Mouse (Mus musculus) lung, adult 2 months (tissue): ENCODE measurements around the gene Hist1h2bh. TPM values are rescaled to one million over a fixed set of nuclear protein-coding genes. Genes with fewer than 3 reads are reported as not detected.
"Not testable (repeated sequence)": the region's sequence is repeated elsewhere in the genome, so short reads cannot be mapped to it uniquely, and the experiment has no call there.

Source experiments
- DNase-seq: peaks from one replicate; pipeline ENCODE4 v3.0.0; 2022
- H3K4me1 ChIP-seq: fragments of 200-500 bp; 2 replicates; pipeline ENCODE4 v1.6.1; 2011; ENCODE audit warnings: low read length; ENCODE audit not compliant: control insufficient read depth, insufficient read depth
- H3K4me3 ChIP-seq: fragments of 200-500 bp; replicated peaks from 2 replicates; pipeline ENCODE3; 2011; ENCODE audit warnings: low read depth, mild to moderate bottlenecking, control low read depth, low read length; ENCODE audit errors: extremely low read depth
- CTCF ChIP-seq: fragments of 200-500 bp; IDR thresholded peaks from 2 replicates; pipeline ENCODE4 v1.5.1; 2011; ENCODE audit warnings: mild to moderate bottlenecking, low read length, control low read depth; ENCODE audit not compliant: insufficient read depth
- POLR2A ChIP-seq: fragments of 200-500 bp; IDR thresholded peaks from 2 replicates; pipeline ENCODE4 v1.6.1; 2011; ENCODE audit warnings: low read depth, mild to moderate bottlenecking, control low read depth, low read length, borderline replicate concordance; ENCODE audit errors: extremely low read depth
- WGBS: fragments of 180-500 bp; shearing (Covaris S2); methylation state at CpG from one replicate; pipeline ENCODE4 v1.1.7; 2018; 5-methylcytosine and 5-hydroxymethylcytosine counted together
- polyA plus RNA-seq: library from polyadenylated mRNA; depleted of rRNA; stranded (reverse); fragments of >200 nt; gene quantifications from 2 replicates; pipeline ENCODE4 v1.2.3, GENCODE M21; 2012

The Hist1h2bh gene
- polyA plus RNA-seq, 1 experiment: 0.66 TPM

DNA sequence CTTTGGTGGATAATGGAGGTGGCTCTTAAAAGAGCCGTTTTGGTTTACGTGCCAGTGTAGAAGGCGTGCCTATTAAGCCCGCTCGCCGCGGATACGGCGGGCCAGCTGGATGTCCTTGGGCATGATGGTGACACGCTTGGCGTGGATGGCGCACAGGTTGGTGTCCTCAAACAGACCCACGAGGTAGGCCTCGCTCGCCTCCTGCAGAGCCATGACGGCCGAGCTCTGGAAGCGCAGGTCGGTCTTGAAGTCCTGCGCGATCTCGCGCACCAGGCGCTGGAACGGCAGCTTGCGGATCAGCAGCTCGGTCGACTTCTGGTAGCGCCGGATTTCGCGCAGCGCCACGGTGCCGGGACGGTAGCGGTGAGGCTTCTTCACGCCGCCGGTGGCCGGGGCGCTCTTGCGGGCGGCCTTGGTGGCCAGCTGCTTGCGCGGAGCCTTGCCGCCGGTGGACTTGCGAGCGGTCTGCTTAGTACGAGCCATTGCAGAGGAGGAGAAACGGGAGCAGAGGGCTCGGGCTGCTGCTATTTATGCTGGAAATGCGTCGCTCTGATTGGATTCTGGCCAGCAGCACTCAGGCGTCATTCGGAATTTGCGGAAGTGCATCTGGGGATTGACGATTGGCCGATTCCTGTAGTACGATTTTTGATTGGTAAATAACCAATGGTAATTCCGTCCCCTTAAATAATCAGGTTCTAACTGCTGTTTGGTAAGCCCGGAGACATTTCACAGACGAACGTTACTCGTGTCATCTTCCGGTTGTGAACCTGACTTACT lies 18.9 kb upstream of the Hist1h2bh start, which contains the start of gene Hist1h3e:
Hist1h3e (minus strand) TSS at position 487 of the 777 bp plus-strand sequence.
- WGBS: under 1% methylated on average over 56 of the region's 67 CpGs
- TF ChIP-seq POLR2A: peak; percentile 95
- DNase-seq: peak; percentile 90
- H3K4me3 ChIP-seq: peak within 1 kb of the TSS; percentile 65
- not testable (repeated sequence) for H3K4me1 ChIP-seq

DNA sequence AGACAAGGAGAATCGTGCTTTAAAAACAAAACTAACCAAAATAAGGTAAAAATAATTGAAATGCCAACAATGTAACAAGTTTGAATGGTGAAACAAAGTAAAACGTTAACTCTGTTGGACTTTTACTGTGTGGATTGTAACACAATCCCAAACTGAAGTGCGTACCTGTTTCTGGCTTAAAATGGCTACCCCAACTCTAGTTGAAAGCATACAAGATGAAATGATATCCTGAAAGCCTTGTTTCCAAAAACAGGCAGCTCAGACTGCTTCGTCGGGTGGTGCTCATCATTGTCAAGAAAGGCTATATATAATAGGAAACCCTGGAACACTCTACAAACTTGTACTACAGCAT lies 18.3 kb upstream of the Hist1h2bh start:
- not testable (repeated sequence) for H3K4me3 ChIP-seq
- WGBS: 0% methylated on average over 2 of the region's 5 CpGs

DNA sequence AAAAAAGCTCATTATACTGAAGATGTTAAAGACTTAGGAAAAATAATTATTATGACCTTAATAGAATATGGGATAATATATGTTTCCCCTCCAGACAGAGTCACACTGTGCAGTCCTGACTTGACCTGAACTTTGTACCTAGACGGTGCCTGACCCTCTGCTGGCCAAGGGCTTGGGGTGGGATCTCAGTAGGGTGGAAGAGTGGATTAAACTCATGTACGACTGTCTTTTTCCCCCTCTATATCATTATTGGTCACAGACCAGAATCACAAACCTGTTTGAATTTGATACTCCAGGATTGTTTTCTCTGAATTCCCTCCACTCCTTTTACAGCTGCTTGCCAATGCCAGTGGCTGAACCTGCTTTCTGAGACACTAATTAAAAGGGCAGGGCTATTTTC lies 17.5 kb upstream of the Hist1h2bh start:
- WGBS: 32% methylated on average over 2 of the region's 2 CpGs
- H3K4me1 ChIP-seq, H3K4me3 ChIP-seq, DNase-seq: not testable (repeated sequence)

More for the DNA sequence above, 18.3 kb upstream of the Hist1h2bh start:
- DNase-seq, H3K4me1 ChIP-seq: not testable (repeated sequence)

DNA sequence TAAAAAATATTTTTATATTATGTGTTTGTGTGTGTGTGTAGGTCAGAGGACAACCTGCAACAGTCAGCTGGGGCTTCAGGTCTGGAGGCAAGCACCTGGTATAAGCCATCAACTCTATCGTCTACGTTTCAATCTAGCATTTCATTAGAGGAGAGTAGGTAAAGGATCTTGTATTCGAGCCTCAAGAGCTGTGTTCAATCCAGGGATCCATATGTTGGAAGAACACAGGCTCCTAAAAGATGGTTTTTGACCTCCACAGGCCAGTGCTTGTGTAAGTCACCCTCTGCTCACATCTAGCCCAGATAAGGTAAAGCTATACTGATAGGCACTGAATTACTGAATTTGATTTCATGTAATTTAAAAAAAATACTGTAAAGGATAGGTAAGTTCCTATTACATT lies 13.7 kb upstream of the Hist1h2bh start:
- 64% methylated on average over 3 of the region's 3 CpGs for WGBS

DNA sequence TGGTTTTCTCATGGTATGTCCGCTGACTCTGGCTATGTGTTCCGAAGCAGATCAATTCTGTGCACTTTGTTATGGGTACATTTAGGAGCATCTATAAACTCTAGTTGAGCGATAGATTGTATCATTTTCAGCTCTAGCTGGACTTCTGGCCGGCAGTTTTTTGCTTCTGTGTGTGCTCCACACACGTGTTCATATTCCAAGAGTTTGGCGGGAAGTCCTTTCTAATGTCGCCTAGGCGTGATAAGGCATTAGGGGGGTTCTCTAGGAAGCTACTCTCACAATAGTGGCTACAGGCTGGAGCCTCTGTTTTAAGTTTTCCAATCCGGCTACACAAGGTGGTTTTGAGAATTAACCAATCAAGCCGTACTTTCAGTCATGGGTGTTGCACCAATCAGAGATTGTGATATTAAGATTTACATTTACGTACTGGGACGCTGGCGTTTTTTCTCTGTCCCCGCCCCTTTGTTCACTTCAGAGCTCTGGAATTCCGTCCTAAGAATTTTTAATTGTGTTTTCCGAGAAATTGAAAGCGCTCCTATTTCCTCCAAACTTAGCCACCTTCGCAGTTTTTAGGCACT lies 12.7 kb upstream of the Hist1h2bh start:
- no peak for TF ChIP-seq CTCF
- peak; percentile 30; the same call in 1 of the 2 replicates for TF ChIP-seq POLR2A
- Histone ChIP-seq H3K4me3 (peak overlapping the region; percentile 73), H3K4me1 (peaks cover 5% of the 10 kb centered on the region)
- peak; percentile 59 for DNase-seq
- under 1% methylated on average over 18 of the region's 18 CpGs for WGBS

More for the DNA sequence above, 13.7 kb upstream of the Hist1h2bh start:
- no peak for TF ChIP-seq POLR2A
- no peak for TF ChIP-seq CTCF
- no peak overlapping the region for H3K4me3 ChIP-seq
- peaks cover 5% of the 10 kb centered on the region for H3K4me1 ChIP-seq
- no peak for DNase-seq

DNA sequence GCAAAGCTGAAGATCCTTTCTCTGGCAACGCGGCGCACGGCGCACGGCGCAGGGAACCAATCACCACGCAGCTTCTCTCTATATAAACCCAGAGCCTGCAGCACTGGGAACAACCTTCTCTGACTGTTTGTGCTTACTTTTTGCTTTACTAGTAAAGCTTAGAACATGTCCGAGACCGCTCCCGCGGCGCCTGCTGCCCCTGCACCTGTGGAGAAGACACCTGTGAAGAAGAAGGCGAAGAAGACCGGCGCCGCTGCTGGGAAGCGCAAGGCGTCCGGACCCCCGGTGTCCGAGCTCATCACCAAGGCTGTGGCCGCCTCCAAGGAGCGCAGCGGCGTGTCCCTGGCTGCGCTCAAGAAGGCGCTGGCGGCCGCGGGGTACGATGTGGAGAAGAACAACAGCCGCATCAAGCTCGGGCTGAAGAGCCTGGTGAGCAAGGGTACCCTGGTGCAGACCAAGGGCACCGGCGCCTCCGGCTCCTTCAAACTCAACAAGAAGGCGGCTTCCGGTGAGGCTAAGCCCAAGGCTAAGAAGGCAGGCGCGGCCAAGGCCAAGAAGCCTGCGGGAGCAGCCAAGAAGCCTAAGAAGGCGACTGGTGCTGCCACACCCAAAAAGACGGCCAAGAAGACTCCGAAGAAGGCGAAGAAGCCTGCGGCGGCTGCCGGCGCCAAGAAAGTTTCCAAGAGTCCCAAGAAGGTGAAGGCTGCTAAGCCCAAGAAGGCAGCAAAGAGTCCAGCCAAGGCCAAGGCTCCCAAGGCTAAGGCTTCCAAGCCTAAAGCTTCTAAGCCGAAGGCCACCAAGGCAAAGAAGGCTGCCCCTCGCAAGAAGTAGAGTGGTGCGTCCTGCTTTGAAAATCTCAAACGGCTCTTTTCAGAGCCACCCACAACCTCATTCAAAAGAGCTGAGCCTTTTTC lies 12.0 kb upstream of the Hist1h2bh start:
- DNase-seq: peak; percentile 67
- no peak for TF ChIP-seq CTCF
- peak; percentile 81 for TF ChIP-seq POLR2A
- Histone ChIP-seq H3K4me1 (peaks cover 5% of the 10 kb centered on the region), H3K4me3 (peak overlapping the region; percentile 87)
- WGBS: under 1% methylated on average over 54 of the region's 54 CpGs

DNA sequence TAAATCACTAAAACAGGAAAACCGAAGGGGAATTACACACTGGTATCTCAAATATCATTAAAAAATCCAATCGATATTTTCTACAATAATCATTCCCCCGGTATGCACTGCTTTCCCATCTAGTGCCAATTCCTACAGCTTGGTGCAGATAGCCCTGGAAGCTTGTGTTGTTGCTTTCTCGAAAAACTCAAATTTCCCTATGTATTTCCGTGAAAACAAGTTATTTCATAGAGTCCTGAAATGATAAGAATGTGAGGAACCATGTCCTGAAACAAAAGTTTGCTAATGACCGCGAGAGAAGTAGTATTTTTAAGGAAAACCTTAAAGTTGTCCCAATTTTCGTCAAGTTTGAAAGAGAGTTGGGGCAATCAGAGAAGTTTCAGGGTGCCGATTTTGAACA lies 11.2 kb upstream of the Hist1h2bh start:
- 19% methylated on average over 9 of the region's 9 CpGs for WGBS
- TF ChIP-seq CTCF: no peak
- no peak for TF ChIP-seq POLR2A
- peaks cover 5% of the 10 kb centered on the region for H3K4me1 ChIP-seq
- peak overlapping the region; percentile 46 for H3K4me3 ChIP-seq
- no peak for DNase-seq

DNA sequence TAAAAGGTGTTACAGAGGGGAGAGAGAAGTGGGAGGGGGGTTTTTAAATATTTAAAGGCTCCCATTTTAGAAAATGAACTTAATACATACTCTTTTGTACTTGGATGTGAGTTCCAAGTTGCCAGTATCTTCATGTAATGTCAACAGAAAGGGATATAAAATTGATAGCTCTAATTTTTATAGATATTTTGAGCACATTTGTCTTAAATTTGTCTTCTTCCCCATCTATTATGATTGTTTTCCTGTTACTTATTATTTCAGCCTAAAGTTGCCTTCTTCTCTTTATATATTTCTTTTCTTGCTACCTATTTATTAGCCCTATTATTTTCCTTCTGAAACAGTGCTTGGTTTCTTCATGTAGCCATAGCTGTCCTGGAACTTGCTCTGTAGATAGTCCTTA lies 9.8 kb upstream of the Hist1h2bh start, which contains the start of gene Hist1h1d:
Hist1h1d (plus strand) TSS at position 301 of the 400 bp plus-strand sequence.
- TF ChIP-seq CTCF: no peak
- TF ChIP-seq POLR2A: no peak
- no peak for DNase-seq
- Histone ChIP-seq H3K4me1 (peaks cover 5% of the 10 kb centered on the region), H3K4me3 (peak within 1 kb of the TSS; percentile 16)

DNA sequence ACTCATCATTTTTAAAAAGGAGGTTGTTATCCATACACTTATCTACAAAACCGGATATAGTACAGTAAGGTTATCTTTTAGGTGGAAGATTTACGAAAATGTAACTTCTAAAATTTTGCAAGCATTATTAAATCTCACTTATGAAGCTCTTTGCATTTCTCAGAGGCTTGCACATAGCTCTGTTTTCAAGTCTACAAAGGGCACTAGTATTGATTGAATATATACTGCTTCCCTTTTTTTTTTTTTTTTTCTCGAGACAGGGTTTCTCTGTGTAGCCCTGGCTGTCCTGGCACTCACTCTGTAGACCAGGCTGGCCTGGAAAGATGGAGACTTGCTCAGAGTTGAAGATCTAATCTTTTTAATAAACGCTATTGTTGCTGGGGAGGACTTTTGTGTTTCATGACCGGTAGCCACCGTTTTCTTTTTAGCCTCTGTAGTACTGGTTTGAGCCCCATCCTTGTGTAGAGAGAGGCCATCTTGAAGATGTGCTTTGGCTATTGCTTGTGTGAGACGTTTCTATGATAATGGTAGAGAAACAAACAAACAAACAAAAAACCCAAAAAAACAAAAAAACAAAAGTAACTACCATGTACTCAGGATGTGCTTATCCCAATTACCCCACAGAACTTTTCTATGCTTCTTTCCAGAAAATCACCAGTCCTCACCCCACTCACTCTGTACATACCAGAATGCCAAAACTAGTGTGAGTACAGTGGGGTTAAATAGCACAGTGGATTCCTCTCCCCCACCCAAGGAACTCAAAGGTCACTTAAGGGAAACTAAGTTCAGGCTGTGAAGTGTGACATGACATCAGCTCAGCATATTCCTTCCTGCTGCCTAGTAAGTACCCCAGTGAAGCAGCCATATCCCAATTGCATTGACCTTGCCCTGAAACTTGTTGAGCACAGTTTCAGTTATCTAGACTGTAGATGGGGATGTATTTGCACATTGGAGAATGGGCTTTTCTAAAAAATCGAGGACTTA lies 9.0 kb upstream of the Hist1h2bh start:
- H3K4me1 ChIP-seq: peaks cover 5% of the 10 kb centered on the region
- H3K4me3 ChIP-seq: no peak overlapping the region
- WGBS: 38% methylated on average over 8 of the region's 8 CpGs
- no peak for TF ChIP-seq POLR2A
- DNase-seq: no peak
